Mouse (Mus musculus) left cerebral cortex, postnatal 14 days (tissue): Measurements from ENCODE around the gene Ptprk. TPM values are rescaled to one million over a fixed set of nuclear protein-coding genes. Genes with fewer than 3 reads are reported as not detected.

Source experiments
- DNase-seq, 2 experiments: peaks; one replicate each; pipeline ENCODE4 v3.0.0; 2021 to 2022; ENCODE audit warnings: low spot score in 2 of 2, mixed read lengths in 1 of 2
- intact Hi-C: fragments of 180-260 bp; cut with DNase I; formaldehyde crosslinking; loops from one replicate; pipeline ENCODE4 v1.15.1; 2025
- microRNA-seq, 2 experiments: library from miRNA; unstranded; fragments of <30 nt; microRNA quantifications; one replicate each; pipeline ENCODE4 v1.2.0; 2022
- total RNA-seq, 2 experiments: library from RNA; stranded (reverse); gene quantifications; 2 replicates each; pipeline ENCODE4 v1.2.3; 2021

Ptprk gene
- total RNA-seq, 2 experiments from 2014 or later, result 95.9 to 115 TPM

DNA sequence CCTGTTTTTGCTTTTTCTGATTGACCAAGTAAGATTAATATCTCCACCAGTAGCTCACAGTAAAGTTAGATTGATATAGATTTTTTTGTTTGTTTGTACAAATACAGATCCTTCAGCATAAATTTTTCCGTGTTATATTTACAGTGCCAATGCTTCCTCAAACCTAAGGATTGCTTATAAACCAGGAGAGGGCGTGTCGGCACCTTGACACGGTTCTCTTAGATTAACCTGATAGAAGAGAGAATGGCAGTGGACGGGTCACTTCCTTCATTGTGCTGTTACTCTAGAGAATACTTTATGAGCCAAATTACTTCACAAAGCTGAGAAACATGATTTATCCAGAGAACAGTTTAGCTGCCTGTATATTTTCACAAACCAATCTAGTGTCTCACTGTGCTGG lies 505.0 kb downstream of the Ptprk start:
- DNase-seq, result no peak
- intact Hi-C loops, result no loop called here

DNA sequence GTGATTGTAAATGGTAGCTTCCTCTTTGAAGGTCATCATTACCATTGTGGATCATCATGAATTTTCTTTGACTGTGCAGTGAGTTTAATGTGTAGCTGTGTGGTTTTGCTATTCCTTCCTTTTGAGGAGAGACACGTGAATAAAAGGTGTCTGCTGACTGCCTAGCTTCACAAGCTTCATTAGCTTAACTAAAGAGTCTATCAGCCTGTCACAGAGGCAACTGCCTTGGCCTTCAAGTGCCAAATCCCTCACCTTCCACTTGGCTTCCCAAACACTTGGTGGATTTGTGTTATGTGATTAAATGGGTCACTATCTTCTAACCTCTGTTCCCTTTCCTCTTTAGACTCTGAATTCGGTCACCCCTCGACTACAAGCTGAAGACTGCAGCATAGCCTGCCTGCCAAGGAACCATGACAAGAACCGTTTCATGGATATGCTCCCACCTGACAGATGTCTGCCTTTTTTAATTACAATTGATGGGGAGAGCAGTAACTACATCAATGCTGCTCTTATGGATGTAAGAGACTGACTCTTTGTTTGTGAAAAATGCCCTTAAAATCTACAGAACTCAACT lies 512.0 kb downstream of the Ptprk start:
- intact Hi-C loops, result no loop called here
- DNase-seq, result peak in 1 of 2 experiments; percentile 7

DNA sequence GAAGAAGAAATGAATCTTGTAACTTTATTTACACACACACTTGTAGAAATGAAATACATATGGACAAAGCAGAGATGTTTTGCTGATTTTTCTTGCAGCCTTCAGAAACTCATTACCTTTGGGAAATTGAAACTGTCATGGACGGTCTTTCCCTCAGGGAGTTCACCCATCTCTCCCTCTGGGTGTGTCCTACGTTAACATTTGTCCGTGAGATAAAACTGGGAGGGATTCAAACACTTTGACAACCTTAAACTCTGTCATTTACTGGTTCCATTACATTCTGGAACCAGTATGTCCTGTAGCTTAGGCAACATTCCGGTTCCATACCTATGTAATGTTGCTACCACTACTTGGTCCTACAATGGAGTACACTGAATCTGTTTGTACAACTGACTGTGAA lies 513.8 kb downstream of the Ptprk start:
- no peak for DNase-seq
- intact Hi-C loops, result no loop called here

DNA sequence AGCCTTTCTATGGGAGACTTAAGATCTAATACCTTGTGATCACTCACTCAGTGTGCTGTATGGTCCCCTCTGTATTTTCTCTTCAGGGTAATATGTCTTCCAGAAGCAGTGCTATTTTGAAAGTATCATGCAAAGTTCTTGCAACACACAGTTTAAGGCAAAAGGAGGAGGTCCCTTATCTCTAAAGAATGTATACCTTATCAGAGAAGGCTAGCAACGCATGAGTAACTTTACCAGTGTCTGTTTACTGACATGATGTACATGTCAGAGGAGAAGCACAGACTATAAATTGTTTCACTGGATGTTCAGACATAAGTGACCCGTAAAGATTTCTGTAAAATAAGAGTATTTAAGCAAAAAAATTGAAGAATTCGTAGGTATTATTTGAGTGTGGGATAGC lies 516.2 kb downstream of the Ptprk start:
- intact Hi-C loops, result no loop called here
- no peak for DNase-seq

DNA sequence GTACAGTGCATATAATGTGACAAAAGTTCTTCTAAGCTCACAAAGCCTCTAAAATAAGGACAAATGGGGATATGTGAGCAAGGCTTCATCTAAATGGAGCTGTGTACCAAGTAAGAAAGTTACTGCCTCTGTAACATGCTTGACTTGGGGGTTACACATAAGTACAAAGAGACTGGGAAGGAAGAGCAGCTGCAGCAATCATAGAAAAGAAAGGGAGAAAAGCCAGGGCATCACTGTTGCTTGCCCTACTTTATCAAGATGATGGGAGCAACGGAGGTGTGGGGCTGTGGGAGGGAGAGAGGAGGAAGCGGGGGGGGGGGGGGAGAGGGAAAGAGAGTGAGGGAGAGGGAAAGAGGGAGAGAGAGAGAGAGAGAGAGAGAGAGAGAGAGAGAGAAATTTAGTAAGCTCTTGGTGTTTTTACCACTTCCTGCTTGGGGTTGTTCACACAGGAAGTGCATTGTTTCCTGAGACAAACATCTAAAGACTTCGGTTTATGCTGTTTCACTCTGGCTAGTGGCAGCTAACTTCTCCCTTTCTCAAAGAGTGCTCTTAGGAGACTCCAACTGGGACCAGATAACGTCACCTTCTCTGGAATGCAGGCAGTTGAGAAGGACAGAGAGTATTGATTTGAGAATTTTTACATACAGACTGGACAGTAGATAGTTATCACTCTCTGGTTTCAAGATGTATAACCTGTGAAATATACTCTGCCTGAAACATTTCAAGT lies 519.1 kb downstream of the Ptprk start:
- no peak for DNase-seq
- intact Hi-C loops, result no loop called here

DNA sequence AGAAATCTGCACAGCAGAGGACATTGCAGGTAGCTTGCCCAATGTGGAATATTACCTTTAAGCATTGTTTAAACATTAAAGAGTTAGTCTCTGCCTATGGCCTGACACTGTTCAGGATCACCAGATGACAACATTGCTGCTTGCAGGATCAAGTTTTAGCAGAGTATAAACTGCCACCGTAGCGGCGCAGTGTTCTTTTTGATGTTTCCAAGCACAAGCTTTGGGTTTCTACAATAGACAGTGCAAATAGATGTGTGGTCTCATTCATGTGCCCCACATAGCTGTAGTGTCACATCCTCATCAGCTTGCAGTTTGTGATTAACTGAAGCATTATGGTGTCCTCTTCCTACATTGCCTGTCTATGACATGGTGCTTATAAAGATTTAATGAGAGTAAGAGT lies 522.3 kb downstream of the Ptprk start:
- intact Hi-C loops, result no loop called here
- DNase-seq, result no peak

DNA sequence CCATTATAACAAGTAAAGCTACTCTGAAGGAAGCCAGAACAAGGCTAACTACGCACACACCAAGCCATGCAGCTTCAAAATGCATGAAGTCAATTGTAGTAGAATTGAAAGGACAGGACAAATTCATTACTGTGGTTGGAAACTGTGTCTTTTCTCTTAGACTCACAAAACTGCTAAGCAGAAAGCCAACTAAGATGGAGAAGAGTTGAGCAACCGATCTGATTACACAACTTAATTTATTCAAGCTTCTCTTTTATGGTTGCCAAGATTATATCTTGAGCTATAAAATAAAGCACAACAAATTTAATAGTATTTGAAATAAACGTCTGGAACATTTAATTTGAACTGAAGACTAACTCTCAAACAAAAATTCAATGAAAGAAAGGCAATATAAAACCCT lies 534.5 kb downstream of the Ptprk start:
- intact Hi-C loops, result no loop called here
- no peak for DNase-seq

DNA sequence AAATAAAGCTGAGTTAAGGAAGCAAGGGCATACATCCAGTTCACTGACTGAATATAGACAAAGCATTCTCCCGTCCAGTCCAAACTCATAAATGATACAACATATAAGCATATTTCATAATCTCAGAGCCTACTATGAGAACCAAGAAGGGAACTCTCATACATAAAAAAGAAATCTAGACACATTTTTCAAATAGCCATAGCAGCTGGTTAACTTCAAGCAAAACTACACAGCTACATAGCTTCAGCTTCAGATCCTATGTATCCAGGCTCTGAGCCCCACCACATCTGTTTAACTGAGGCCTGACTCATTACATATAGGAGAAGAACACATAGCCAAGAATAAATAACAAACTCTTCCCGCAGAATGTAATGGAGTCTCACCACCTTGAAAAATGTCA lies 539.8 kb downstream of the Ptprk start:
- DNase-seq, result no peak
- intact Hi-C loops, result no loop called here

DNA sequence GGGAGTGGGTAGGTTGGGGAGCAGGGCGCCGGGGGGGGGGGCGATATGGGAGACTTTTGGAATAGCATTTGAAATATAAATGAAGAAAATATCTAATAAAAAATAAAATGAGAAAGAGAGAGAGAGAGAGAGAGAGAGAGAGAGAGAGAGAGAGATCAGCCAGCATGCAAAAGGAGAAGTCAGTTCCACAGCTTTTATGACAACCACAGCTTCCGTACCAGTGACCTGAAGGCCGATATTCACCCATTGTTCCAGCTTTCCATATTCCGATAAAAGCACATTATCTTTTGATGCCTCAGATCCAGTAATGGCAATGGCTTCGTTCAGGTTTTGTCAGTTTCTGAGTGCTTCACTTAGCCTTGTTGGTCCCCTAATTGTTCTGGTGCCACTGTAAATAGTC lies 542.6 kb downstream of the Ptprk start:
- intact Hi-C loops, result no loop called here
- DNase-seq, result no peak

DNA sequence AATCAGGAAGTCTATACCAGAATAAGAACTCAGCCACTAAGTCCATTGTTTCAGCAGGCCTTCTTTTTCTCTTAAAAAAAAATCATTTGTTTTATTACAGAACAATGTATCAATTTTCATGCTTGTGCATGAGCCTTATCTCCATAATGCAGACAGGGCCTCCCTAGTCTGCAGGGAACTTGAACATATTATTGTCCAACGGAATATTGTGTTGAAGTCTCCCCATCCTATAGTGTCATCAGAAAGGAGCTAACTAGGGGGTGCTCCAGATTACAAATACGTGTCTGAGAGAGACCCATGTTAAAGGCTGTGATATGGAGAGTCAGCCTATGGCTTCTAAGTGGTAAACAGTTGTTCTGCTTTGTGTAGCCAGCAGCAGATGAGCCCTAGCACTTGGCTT lies 543.4 kb downstream of the Ptprk start:
- intact Hi-C loops, result no loop called here
- no peak for DNase-seq

DNA sequence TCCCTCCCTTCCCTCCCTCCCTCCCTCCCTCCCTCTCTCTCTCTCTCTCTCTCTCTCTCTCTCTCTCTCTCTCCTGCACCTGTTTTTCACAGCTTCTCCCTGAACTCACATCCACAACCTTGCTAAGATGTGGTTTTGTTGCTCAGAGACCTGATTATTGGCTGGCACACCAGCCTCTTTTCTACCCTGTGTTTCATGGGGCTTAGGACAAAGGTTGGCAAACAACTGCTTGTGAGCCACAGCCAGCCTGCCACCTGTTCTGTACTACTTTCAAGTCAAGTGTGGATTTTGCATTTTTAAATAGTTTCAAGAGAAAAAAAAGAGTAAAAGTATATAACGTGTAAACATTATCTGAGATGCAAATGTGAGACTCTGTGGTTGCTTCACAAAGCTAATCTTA lies 544.8 kb downstream of the Ptprk start:
- DNase-seq, result no peak
- intact Hi-C loops, result no loop called here

DNA sequence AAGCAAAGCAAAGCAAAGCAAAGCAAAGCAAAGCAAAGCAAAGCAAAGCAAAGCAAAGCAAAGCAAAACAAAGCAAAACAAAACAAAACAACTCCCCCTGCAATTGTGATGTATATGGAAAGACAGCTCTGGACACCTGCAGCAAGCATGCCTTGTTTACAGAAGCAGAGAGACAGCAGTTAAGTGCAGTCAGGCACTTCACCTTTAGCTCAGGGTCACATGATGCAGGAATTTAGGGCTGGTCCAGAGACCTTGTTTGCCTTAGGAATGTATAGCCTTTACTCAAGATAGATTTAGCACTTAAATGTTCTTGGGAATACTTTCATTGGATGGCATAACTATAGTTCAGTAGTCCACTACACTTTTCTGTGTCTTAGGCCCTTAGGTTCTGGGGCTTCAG lies 561.5 kb downstream of the Ptprk start:
- intact Hi-C loops, result no loop called here

DNA sequence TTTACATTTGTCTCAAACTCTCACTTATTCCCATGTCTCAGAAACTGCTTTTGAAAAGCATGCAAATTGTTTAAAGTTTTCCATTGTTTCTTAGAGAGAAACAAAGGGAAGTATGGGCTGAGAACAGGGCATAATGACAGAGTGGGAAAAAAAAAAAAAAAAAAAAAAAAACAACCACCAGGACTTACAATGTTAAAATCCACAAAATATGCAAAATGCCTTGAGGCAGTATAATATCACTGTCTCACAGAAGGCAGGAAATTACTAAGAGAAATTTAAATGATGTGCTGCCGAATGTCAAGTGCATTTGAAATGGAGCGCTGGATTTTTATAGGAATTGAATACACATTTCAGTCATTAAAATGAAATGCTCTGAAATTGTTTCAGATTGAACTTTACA lies 567.3 kb downstream of the Ptprk start:
- no peak for DNase-seq
- intact Hi-C loops, result no loop called here

More for the DNA sequence above, 561.5 kb downstream of the Ptprk start:
- DNase-seq, result no peak

Small RNA genes within 50 kb of the gene (microRNA-seq; reads per million reads assigned to microRNA genes)
- gene Gm22370, result 0 reads per million in 2 experiments
